In the genomic region with DNA sequence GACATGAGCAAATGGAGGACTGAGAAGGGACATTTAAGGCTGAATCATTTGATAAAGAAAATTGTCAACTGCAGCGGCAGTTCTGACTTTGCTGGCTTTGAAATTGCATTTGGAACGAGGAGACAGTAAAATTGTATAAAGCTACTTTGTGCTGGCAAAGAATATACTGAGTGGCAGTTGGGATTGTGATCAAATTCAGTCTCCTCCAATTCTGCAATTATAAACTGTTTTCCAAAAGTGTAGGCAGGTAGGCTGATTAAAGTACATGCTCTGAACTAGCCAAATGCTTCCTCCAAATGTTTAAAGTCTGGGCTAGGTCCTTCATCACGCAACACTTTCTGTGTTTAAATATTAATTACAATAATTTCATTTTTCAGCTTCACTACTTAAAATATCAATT, we compare ENCODE assay signal across 22 mouse cellular contexts.
DNase-seq lines count a peak whose midpoint lies in the region; ATAC-seq and TF ChIP-seq lines count a peak whose summit lies in the region.
"Had no signal": no experiment of that assay in that cellular context is flagged by ENCODE, and none has a peak within 500 bp of the region (broad histone marks: within the 10 kb centered on the region; RNA-seq: fewer than 3 reads in every experiment).

No protein-coding gene starts in this region.

- peaks cover 2% of the 10 kb centered on the region for H3K79me2 ChIP-seq in MEL (ENCODE audit: control insufficient read depth, insufficient read depth, low read length, poor library complexity)

- no peak for TF ChIP-seq POLR2A in MEL (IDR thresholded peaks at IDR 0.05; ENCODE audit: control insufficient read depth in 1 of 2, insufficient read depth in 1 of 2, low read depth in 1 of 2, low read length in 2 of 2, poor library complexity in 1 of 2)

- peak; percentile 25; the same call in 1 of the 2 replicates for ATAC-seq in forebrain, postnatal 0 days
- no peak for ATAC-seq in forebrain, embryonic 13.5 days
- ATAC-seq: activated CD4-positive, CD25-positive, alpha-beta regulatory T cell, adult 4 months; CD4-positive, CD25-positive, alpha-beta regulatory T cell, adult 4 months; forebrain, embryonic 14.5 days; intestine, embryonic 15.5 days had no signal

- H3K4me2 ChIP-seq in forebrain, postnatal 0 days (ENCODE audit: low read depth): no peak overlapping the region
- no peak overlapping the region for H3K4me2 ChIP-seq in forebrain, embryonic 13.5 days
- H3K4me2 ChIP-seq: heart, embryonic 11.5 days; hindbrain, embryonic 12.5 days; hindbrain, embryonic 15.5 days; intestine, embryonic 15.5 days had no signal

- H3K4me3 ChIP-seq in forebrain, postnatal 0 days (ENCODE audit: low read depth, low read length): no peak overlapping the region
- no peak overlapping the region for H3K4me3 ChIP-seq in forebrain, embryonic 13.5 days
- no peak overlapping the region for H3K4me3 ChIP-seq in layer of hippocampus, adult 2 months
- H3K4me3 ChIP-seq in MEL (ENCODE audit: control insufficient read depth in 1 of 2, insufficient read depth in 1 of 2, low read depth in 2 of 2, low read length in 2 of 2): peak overlapping the region; percentile 42 to 57
- H3K4me3 ChIP-seq: forebrain, embryonic 10.5 days; hindbrain, embryonic 12.5 days; hindbrain, embryonic 15.5 days; intestine, embryonic 15.5 days had no signal

- WGBS in forebrain, postnatal 0 days: 42% methylated on average over 3 of the region's 3 CpGs
- WGBS in forebrain, embryonic 13.5 days: 86% methylated on average over 3 of the region's 3 CpGs

- H3K9me3 ChIP-seq in forebrain, postnatal 0 days (ENCODE audit: low read length): no peaks in the 10 kb centered on the region
- no peaks in the 10 kb centered on the region for H3K9me3 ChIP-seq in forebrain, embryonic 13.5 days (replicated peaks)
- H3K9me3 ChIP-seq in MEL (replicated peaks; ENCODE audit: insufficient read depth, low read length): no peaks in the 10 kb centered on the region
- H3K9me3 ChIP-seq: forebrain, embryonic 10.5 days; hindbrain, embryonic 12.5 days; hindbrain, embryonic 15.5 days; intestine, embryonic 15.5 days had no signal

- H3K4me1 ChIP-seq in forebrain, postnatal 0 days (ENCODE audit: insufficient read depth): no peaks in the 10 kb centered on the region
- H3K4me1 ChIP-seq in forebrain, embryonic 13.5 days: no peaks in the 10 kb centered on the region
- peaks cover 22 to 29% of the 10 kb centered on the region in 2 experiments for H3K4me1 ChIP-seq in MEL (ENCODE audit: control insufficient read depth in 1 of 2, insufficient read depth in 2 of 2, low read length in 2 of 2)
- H3K4me1 ChIP-seq: forebrain, embryonic 10.5 days; hindbrain, embryonic 12.5 days; hindbrain, embryonic 15.5 days; intestine, embryonic 15.5 days had no signal

- TF ChIP-seq EP300 in MEL (IDR thresholded peaks at IDR 0.05; ENCODE audit: low read depth in 1 of 2, low read length in 2 of 2): no peak

- no peak overlapping the region for H3K27ac ChIP-seq in forebrain, postnatal 0 days (ENCODE audit: low read depth, low read length)
- no peak overlapping the region for H3K27ac ChIP-seq in forebrain, embryonic 13.5 days
- H3K27ac ChIP-seq in layer of hippocampus, adult 2 months: peak overlapping the region; percentile 87
- peak overlapping the region; percentile 100 for H3K27ac ChIP-seq in MEL (ENCODE audit: control insufficient read depth, low read depth, low read length)
- H3K27ac ChIP-seq: forebrain, embryonic 10.5 days; hindbrain, embryonic 12.5 days; hindbrain, embryonic 15.5 days; intestine, embryonic 15.5 days had no signal

- no peak for DNase-seq in forebrain, postnatal 0 days
- DNase-seq in layer of hippocampus, adult 2 months (ENCODE audit: low spot score in 2 of 2): peak in 1 of 2 experiments; percentile 50
- DNase-seq in layer of hippocampus, postnatal 25 days (ENCODE audit: extremely low spot score in 1 of 2, low spot score in 1 of 2): no peak
- DNase-seq in MEL (ENCODE audit: low read depth, low spot score): no peak
- peak; percentile 34 for DNase-seq in telencephalon, adult 2 months (ENCODE audit: low read depth, low spot score)
- DNase-seq in gastrocnemius, postnatal 25 days: no peak
- DNase-seq: adrenal gland, adult 8-10 months; adrenal gland, postnatal 25 days; cerebellum, adult 18-20 months; cerebellum, adult 9-10 months; cerebellum, postnatal 14 days; gastrocnemius, postnatal 10 days; heart, adult 11 months had no signal

- no peaks in the 10 kb centered on the region for H3K27me3 ChIP-seq in forebrain, postnatal 0 days (ENCODE audit: insufficient read depth, low read length)
- no peaks in the 10 kb centered on the region for H3K27me3 ChIP-seq in forebrain, embryonic 13.5 days
- H3K27me3 ChIP-seq in MEL (ENCODE audit: control insufficient read depth in 1 of 2, insufficient read depth in 2 of 2, low read length in 2 of 2): no peaks in the 10 kb centered on the region
- H3K27me3 ChIP-seq: hindbrain, embryonic 12.5 days; hindbrain, embryonic 15.5 days; intestine, embryonic 15.5 days had no signal

- no peak for TF ChIP-seq CTCF in forebrain, postnatal 0 days (IDR thresholded peaks at IDR 0.05; ENCODE audit: low read depth)
- TF ChIP-seq CTCF in layer of hippocampus, adult 2 months (conservative IDR thresholded peaks at IDR 0.05): no peak
- TF ChIP-seq CTCF in MEL (IDR thresholded peaks at IDR 0.05 in 2 of 3, conservative IDR thresholded peaks at IDR 0.05 in 1 of 3; ENCODE audit: control insufficient read depth in 1 of 3, insufficient read depth in 1 of 3, low read depth in 2 of 3, low read length in 3 of 3, poor library complexity in 1 of 3, severe bottlenecking in 1 of 3): no peak

- TF ChIP-seq RAD21 in MEL (IDR thresholded peaks at IDR 0.05; ENCODE audit: low read depth, low read length): no peak

- no peak overlapping the region for H3K9ac ChIP-seq in forebrain, postnatal 0 days
- H3K9ac ChIP-seq in forebrain, embryonic 13.5 days: no peak overlapping the region
- H3K9ac ChIP-seq in MEL (ENCODE audit: control insufficient read depth, low read depth, low read length, poor library complexity, severe bottlenecking): peak overlapping the region; percentile 63
- H3K9ac ChIP-seq: hindbrain, embryonic 12.5 days; hindbrain, embryonic 15.5 days; intestine, embryonic 15.5 days had no signal

- no peaks in the 10 kb centered on the region for H3K36me3 ChIP-seq in forebrain, postnatal 0 days (ENCODE audit: insufficient read depth)
- H3K36me3 ChIP-seq in forebrain, embryonic 13.5 days (ENCODE audit: poor library complexity, severe bottlenecking): no peaks in the 10 kb centered on the region
- peaks cover 0 to 44% of the 10 kb centered on the region in 2 experiments; a peak in 2 of 4 replicates for H3K36me3 ChIP-seq in MEL (ENCODE audit: control insufficient read depth in 1 of 2, insufficient read depth in 2 of 2, low read length in 2 of 2)
- H3K36me3 ChIP-seq: forebrain, embryonic 10.5 days; hindbrain, embryonic 12.5 days; hindbrain, embryonic 15.5 days; intestine, embryonic 15.5 days had no signal

TF ChIP-seq in MEL, 35 proteins besides CTCF, POLR2A, EP300 and RAD21:
- TF ChIP-seq CHD2 (IDR thresholded peaks at IDR 0.05; ENCODE audit: low read length): no peak
- no peak for TF ChIP-seq POLR2AphosphoS5 (IDR thresholded peaks at IDR 0.05; ENCODE audit: borderline replicate concordance, low read depth, low read length)
- 0 out of 2 replicates have a peak, but pooled peaks have one; percentile 56 for TF ChIP-seq CHD1 (IDR thresholded peaks at IDR 0.05; ENCODE audit: low read depth, low read length)

Comparison
In these comparisons a context has a peak if more than half of its experiments do, and no peak if none do; other contexts are left out.
1. H3K27ac ChIP-seq: peak in layer of hippocampus, adult 2 months (single experiment) and MEL (single experiment); none in forebrain, postnatal 0 days (single experiment) and forebrain, embryonic 13.5 days (single experiment).
2. H3K4me3 ChIP-seq: peak in MEL (2 of 2); none in forebrain, postnatal 0 days (single experiment), forebrain, embryonic 13.5 days (single experiment) and layer of hippocampus, adult 2 months (single experiment).